Mouse (Mus musculus) layer of hippocampus, adult 18-20 months (tissue): Measurements from ENCODE around the gene Pnpla1. TPM values are rescaled to one million over a fixed set of nuclear protein-coding genes. Genes with fewer than 3 reads are reported as not detected.

ENCODE experiments used
- DNase-seq, 2 experiments: peaks; one replicate each; pipeline ENCODE4 v3.0.0; 2022; ENCODE audit warnings: low spot score in 2 of 2
- total RNA-seq, 2 experiments: library from RNA; stranded (reverse); gene quantifications; 2 replicates each; pipeline ENCODE4 v1.2.3; 2021

Gene Pnpla1
- total RNA-seq, 2 experiments from 2014 or later = 0.41 to 0.87 TPM

DNA sequence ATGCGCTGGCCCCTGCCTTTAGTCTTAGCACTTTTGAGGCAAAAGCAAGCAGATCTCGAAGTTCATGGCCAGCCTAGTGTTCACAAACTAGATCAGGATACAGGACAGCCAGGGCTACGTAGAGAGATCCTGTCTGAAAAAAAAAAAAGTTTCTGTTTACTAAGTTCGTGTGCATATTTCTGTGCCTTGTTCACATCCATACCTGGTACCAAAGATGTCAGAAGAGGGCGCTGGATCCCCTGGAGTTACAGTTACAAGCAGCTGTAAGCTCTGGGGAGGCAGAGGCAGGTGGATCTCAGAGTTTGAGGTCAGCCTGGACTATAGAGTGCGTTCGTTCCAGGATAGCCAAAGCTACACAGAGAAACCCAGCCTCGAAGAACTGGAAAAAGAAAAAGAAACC, 24.6 kb downstream of the Pnpla1 start:
- DNase-seq = no peak

- no peak for DNase-seq
Measured at GRCm38 (mm10) chr17:28883941-28884516, 25.8 kb downstream of the Pnpla1 start.

DNA sequence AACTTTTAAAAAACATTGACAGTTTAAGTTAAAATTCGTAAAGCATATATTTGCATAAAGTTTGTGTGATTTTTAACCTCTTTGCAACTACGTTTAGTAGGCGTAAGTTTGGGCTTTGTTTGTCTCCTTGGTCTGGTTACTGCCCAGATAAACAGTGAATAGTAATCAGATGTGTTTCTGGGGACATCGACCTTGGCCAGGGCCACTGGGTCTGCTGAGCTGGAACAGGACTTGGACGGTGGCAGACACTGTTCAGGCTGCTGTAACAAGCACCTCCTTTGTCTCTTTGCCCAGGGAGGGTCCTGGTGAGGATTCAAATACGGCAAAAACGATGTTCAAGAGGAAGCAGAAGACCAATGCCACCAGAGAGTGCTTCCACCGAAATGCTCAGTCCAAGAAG, 27.0 kb downstream of the Pnpla1 start:
- no peak for DNase-seq

- DNase-seq = no peak
Measured at GRCm38 (mm10) chr17:28886266-28886665, 28.1 kb downstream of the Pnpla1 start.

GRCm38 (mm10) chr17:28894050-28894767, 36.0 kb downstream of the Pnpla1 start:
- no peak for DNase-seq

DNA sequence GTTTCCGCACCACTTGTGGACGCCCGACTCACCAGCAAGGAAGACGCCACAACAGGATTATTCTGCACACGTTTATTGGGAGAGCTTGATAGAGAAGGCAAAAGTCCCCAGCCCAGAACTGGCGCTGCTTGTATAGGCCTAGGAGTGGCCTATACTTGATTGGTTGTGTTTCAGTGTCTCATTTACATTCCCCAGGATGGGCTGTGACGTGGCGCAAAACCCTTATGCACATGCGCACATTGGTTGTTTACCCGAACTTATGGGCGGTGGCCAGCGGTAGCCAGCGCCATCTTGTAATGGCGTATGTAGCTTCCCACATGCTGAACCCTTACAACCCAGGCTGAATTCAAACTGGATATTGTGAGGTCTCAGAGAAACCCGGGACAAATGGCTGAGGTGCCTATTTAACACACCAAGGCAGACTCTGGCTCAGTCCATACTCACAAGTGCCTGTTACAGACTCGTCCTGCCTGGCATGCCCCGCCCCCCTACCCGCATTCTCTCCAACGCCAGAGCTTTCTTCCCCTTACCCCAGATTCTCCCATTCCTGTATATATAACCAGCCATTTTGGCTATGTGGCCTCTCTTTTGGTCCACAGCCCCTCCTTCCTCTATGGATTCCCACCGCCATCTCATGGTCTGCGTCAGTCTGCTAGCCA, 37.1 kb downstream of the Pnpla1 start:
- DNase-seq = no peak

DNA sequence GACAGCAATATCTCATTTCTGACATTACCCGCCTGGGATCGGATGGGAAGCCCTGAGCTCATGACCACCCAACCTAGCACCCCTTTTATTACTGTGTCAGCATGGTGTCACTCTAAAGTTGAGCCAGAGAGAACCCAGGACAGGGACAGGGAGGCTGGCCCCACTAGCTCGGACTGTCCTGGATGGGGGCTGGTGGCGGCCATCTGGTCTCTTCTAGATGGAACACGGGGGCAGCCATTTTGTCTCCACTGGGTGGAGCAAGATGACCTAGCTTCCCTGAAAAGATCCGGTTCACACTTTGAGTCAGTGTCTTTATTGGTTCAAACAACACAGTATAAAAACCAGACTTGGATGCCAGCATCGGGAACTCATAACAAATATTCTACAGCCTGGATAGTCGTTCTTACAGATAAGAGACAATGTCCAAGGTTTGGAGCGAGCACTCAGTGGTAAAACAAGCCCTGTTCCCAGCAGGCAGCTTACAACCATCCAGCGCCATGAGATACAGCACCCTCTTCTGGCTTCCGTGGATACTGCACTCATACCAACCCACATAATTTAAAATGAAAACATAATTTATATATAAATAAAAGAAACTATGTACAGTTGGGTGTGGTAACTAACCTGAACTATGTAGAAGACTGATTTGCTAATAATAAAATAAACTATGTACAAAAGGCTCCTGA, 38.0 kb downstream of the Pnpla1 start:
- no peak for DNase-seq

DNA sequence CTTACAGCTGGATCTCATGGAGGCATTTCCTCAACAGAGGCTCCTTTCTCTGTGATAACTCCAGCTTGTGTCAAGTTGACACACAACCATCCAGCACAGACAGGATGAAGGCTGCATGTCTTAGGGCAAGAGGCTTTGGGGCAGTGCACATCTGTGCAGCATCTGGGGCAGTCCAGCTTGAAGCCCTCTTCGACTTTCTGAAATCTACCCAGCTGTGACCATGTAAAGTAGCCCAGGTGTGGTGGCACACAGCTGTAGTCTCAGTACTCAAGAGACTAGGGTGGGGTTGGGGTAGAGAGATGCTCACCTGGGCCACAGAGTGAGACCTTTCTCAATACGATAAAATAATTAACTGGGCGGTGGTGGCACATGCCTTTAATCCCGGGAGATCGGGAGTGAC, 39.6 kb downstream of the Pnpla1 start:
- no peak for DNase-seq

- DNase-seq = no peak
Measured at GRCm38 (mm10) chr17:28898249-28898648, 40.0 kb downstream of the Pnpla1 start.

- DNase-seq = no peak
Measured at GRCm38 (mm10) chr17:28899427-28899826, 41.2 kb downstream of the Pnpla1 start.

- no peak for DNase-seq
Measured at GRCm38 (mm10) chr17:28901559-28901958, 43.3 kb downstream of the Pnpla1 start.

GRCm38 (mm10) chr17:28904546-28905376, 46.5 kb downstream of the Pnpla1 start:
- peak; percentile 30 to 63 for DNase-seq

DNA sequence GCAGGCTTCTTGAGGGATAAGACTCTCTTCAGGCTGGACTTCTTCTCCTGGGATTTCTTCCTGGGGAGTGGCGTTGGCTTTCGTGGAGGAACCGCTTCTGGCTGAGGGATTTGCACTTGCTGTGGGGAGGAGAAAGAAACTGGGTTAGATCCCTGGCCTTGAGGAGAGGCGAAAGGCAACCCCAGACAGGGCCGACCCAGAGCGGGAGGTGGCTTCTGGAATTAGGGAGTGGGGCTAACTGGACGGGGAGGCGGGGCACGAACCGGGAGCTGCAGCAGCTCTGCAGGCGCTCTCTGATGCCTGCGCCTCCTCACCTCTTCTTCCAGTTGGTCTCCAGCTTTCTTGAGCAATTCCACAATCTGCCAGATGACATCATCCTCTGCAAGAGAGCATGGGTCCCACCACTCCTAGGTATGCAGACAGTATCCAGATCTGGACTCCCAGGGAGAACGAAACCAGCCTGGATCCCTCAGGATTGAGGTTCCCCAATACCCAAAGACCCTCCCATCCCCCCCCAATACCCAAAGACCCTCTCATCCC, 47.2 kb downstream of the Pnpla1 start:
- DNase-seq = no peak

DNA sequence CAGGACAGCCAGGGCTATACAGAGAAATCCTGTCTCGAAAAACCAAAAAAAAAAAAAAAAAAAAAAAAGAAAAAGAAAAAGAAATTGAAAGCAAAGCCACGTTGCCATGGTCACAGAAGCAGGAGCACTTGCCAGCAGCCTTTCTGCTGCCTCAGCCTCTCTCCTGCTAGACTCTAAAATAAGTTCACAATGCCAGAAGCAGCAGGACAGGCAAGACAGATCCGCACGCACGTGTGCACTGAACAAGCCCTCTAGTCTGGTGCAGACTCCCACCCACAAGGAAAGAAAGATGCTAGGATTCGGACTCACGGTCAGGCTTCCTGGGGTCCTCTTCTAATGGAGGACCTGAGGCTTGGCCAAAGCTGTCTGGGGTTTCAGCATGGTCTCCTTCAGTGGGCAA, 49.7 kb downstream of the Pnpla1 start:
- peak; percentile 30 to 60 for DNase-seq

- DNase-seq = peak in 1 of 2 experiments; percentile 21
Measured at GRCm38 (mm10) chr17:28909252-28909941, 51.2 kb downstream of the Pnpla1 start.

- no peak for DNase-seq
Measured at GRCm38 (mm10) chr17:28910139-28910538, 51.9 kb downstream of the Pnpla1 start.

GRCm38 (mm10) chr17:28913200-28913599, 55.0 kb downstream of the Pnpla1 start:
- DNase-seq = no peak

DNA sequence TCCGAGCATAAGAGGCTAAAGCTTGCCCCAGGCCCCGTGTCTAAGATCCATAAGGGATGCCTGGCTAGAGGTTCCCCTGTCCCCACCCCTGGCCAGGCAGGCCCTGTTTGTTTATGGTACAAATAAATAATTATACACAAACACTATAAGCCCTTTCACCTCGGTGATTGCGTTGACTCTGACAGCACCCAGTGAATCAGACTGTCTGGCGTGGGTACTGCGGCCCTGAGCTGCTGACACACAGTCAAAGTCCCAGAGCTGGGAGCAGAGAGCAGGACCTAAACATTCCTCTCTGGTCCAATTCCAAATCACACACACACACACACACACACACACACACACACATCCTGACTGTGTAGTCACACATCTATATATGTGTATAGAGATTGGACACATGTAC, 55.7 kb downstream of the Pnpla1 start:
- no peak for DNase-seq

DNA sequence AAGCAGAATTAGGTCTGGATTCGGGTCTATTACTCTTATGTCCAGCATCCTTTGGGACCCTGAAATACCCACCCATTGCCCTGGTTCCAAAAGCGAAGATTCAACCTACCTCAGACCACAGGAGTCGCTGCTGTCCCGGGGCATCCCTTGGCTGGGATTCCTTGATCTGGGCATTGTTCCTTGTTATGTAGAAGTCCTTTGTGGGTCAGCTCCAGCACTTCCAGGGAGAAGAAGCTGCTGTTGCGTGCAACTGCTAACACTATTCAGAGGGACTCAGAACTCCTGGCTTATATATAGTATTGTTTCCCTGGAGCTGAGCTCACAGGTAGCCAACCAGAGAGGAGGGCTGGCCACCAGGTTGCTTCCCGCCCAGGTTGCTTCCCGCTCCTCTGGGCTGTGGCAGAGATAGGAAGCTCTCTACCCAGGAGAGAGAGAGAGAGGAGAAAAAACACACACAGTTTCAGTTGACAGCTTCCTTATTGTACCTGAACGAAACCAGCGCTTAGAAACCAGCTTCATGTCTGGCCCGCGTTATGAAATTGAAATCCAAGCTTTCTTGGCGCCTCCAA, 56.9 kb downstream of the Pnpla1 start, which contains the start of gene 4930539E08Rik:
TSS of gene 4930539E08Rik (minus strand) at position 265 of the 569 bp plus-strand sequence.
- DNase-seq = no peak

DNA sequence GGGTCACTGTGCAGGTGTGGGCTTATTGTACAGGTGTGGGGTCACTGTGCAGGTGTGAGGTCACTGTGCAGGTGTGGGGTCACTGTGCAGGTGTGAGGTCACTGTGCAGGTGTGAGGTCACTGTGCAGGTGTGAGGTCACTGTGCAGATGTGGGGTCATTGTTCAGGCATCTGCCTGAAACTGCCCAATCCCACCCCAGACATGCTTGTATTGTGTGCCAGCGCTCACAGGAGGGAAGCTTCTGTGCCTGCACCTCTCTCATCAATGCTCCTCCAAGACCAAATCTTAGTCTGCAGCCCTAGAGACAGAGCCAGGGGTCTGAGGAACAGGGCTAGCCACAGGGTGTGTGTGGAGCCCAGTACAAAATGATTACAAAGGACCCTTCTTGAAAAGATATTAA, 58.3 kb downstream of the Pnpla1 start:
- no peak for DNase-seq
